Mouse (Mus musculus): ENCODE data around the gene Hrh1.

Gene Hrh1

GRCm38 (mm10) chr6:114406634-114407033, 8.9 kb downstream of the Hrh1 start:
- no peak for DNase-seq (ENCODE audit: low spot score)

- DNase-seq (ENCODE audit: low spot score) = no peak
Observed at GRCm38 (mm10) chr6:114407049-114407448, 9.3 kb downstream of the Hrh1 start.

GRCm38 (mm10) chr6:114408278-114408677, 10.5 kb downstream of the Hrh1 start:
- DNase-seq (ENCODE audit: low spot score) = no peak

- DNase-seq (ENCODE audit: low spot score) = no peak
Observed at GRCm38 (mm10) chr6:114411913-114412312, 14.2 kb downstream of the Hrh1 start.

- DNase-seq (ENCODE audit: low spot score) = no peak
Observed at GRCm38 (mm10) chr6:114414510-114414909, 16.8 kb downstream of the Hrh1 start.

GRCm38 (mm10) chr6:114418037-114418436, 20.3 kb downstream of the Hrh1 start:
- no peak for DNase-seq (ENCODE audit: low spot score)

GRCm38 (mm10) chr6:114421061-114421460, 23.3 kb downstream of the Hrh1 start:
- DNase-seq (ENCODE audit: low spot score) = no peak

- DNase-seq (ENCODE audit: low spot score) = no peak
Observed at GRCm38 (mm10) chr6:114423051-114423676, 25.4 kb downstream of the Hrh1 start.

- DNase-seq (ENCODE audit: low spot score) = no peak
Observed at GRCm38 (mm10) chr6:114425343-114425742, 27.6 kb downstream of the Hrh1 start.

GRCm38 (mm10) chr6:114427641-114428040, 29.9 kb downstream of the Hrh1 start:
- DNase-seq (ENCODE audit: low spot score) = no peak

- DNase-seq (ENCODE audit: low spot score) = no peak
Observed at GRCm38 (mm10) chr6:114428831-114429230, 31.1 kb downstream of the Hrh1 start.

GRCm38 (mm10) chr6:114432591-114432990, 34.9 kb downstream of the Hrh1 start:
- DNase-seq (ENCODE audit: low spot score) = no peak

GRCm38 (mm10) chr6:114434524-114434923, 36.8 kb downstream of the Hrh1 start:
- no peak for DNase-seq (ENCODE audit: low spot score)

GRCm38 (mm10) chr6:114440302-114440701, 42.6 kb downstream of the Hrh1 start:
- DNase-seq (ENCODE audit: low spot score) = no peak

GRCm38 (mm10) chr6:114440788-114441453, 43.2 kb downstream of the Hrh1 start:
- no peak for DNase-seq (ENCODE audit: low spot score)

GRCm38 (mm10) chr6:114444247-114444844, 46.6 kb downstream of the Hrh1 start:
- DNase-seq (ENCODE audit: low spot score) = no peak

- DNase-seq (ENCODE audit: low spot score) = no peak
Observed at GRCm38 (mm10) chr6:114444976-114445375, 47.2 kb downstream of the Hrh1 start.

GRCm38 (mm10) chr6:114448888-114449287, 51.2 kb downstream of the Hrh1 start:
- DNase-seq (ENCODE audit: low spot score) = no peak

GRCm38 (mm10) chr6:114455267-114455666, 57.5 kb downstream of the Hrh1 start:
- DNase-seq (ENCODE audit: low spot score) = no peak

- DNase-seq (ENCODE audit: low spot score) = no peak
Observed at GRCm38 (mm10) chr6:114456255-114457042, 58.7 kb downstream of the Hrh1 start.

- DNase-seq (ENCODE audit: low spot score) = no peak
Observed at GRCm38 (mm10) chr6:114457299-114457698, 59.6 kb downstream of the Hrh1 start.

- no peak for DNase-seq (ENCODE audit: low spot score)
Observed at GRCm38 (mm10) chr6:114458191-114458590, 60.5 kb downstream of the Hrh1 start.

- DNase-seq (ENCODE audit: low spot score) = no peak
Observed at GRCm38 (mm10) chr6:114459969-114460368, 62.2 kb downstream of the Hrh1 start.

Measured in ovary, postnatal 14 days (tissue).